Mouse (Mus musculus): ENCODE measurements around the gene Oxsr1. TPM values are rescaled to one million over a fixed set of nuclear protein-coding genes. Genes with fewer than 3 reads are reported as not detected.
A peak's percentile ranks its signal among the peaks of the same experiment; 100 is the strongest.

Oxsr1 gene
- polyA plus RNA-seq, 1 experiment: 13.5 TPM

- TF ChIP-seq MYOG (IDR thresholded peaks at IDR 0.05; ENCODE audit: control insufficient read depth in 1 of 3, insufficient read depth in 1 of 3, insufficient read length in 2 of 3, low read depth in 2 of 3) (no peak), POLR2AphosphoS2 (IDR thresholded peaks at IDR 0.05; ENCODE audit: insufficient read length, low read depth) (peak; percentile 73), POLR2A (IDR thresholded peaks at IDR 0.05; ENCODE audit: insufficient read length, low read depth) (peak; percentile 68)
- H3ac ChIP-seq (ENCODE audit: control insufficient read depth, insufficient read length): peak within 1 kb of the TSS; percentile 52
- peaks cover 7% of the 10 kb centered on the region for H3K79me2 ChIP-seq (ENCODE audit: control insufficient read depth, insufficient read depth)
- peak within 1 kb of the TSS; percentile 39 for H3K4me3 ChIP-seq
- no peaks in the 10 kb centered on the region for H3K27me3 ChIP-seq (ENCODE audit: control insufficient read depth, insufficient read depth, insufficient read length)
- H3K36me3 ChIP-seq (ENCODE audit: control insufficient read depth, insufficient read depth): peaks cover 4% of the 10 kb centered on the region
- H3K4me2 ChIP-seq (ENCODE audit: low read depth): peak within 1 kb of the TSS; percentile 83
These were observed 17.5 kb upstream of the Oxsr1 start, which contains the start of gene Acaa1a for GRCm38 (mm10) chr9:119339558-119340211. TSS of gene Acaa1a (plus strand) at chr9:119339676.

DNA sequence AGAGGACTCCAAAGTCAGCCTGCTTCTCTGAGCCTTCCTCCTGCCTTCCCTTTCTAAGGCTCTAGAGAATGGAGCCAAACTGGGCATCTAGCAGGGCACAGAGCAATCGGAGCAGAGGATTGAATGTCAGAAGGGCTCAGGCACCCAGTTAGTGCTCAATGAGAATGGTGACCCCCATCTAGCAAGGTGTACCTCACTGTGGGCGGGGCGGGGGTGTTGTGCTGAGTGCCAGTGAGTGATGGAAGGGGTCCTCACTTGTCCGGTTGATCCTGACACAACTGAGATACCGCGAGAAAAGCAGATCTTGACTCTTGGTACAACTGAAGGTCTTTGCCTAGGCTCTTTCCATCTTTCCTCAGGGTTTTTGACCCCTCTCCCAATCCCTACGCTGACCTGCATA, 16.9 kb upstream of the Oxsr1 start:
- Histone ChIP-seq H3K27me3 (ENCODE audit: control insufficient read depth, insufficient read depth, insufficient read length) (no peaks in the 10 kb centered on the region), H3ac (ENCODE audit: control insufficient read depth, insufficient read length) (peak overlapping the region; percentile 52), H3K36me3 (ENCODE audit: control insufficient read depth, insufficient read depth) (peaks cover 4% of the 10 kb centered on the region), H3K79me2 (ENCODE audit: control insufficient read depth, insufficient read depth) (peaks cover 7% of the 10 kb centered on the region), H3K4me3 (peak overlapping the region; percentile 39), H3K4me2 (ENCODE audit: low read depth) (peak overlapping the region; percentile 83)
- TF ChIP-seq POLR2A (IDR thresholded peaks at IDR 0.05; ENCODE audit: insufficient read length, low read depth) (no peak), TCF12 (IDR thresholded peaks at IDR 0.05; ENCODE audit: insufficient read depth, poor library complexity, severe bottlenecking) (no peak), REST (IDR thresholded peaks at IDR 0.05; ENCODE audit: insufficient read depth, insufficient read length) (no peak), CEBPB (IDR thresholded peaks at IDR 0.05; ENCODE audit: insufficient read depth, poor library complexity, severe bottlenecking) (no peak), E2F4 (IDR thresholded peaks at IDR 0.05; ENCODE audit: insufficient read depth) (no peak), MYOG (IDR thresholded peaks at IDR 0.05; ENCODE audit: control insufficient read depth in 1 of 3, insufficient read depth in 1 of 3, insufficient read length in 2 of 3, low read depth in 2 of 3) (no peak), SRF (IDR thresholded peaks at IDR 0.05; ENCODE audit: control insufficient read depth, insufficient read length, low read depth) (no peak), MYOD1 (IDR thresholded peaks at IDR 0.05; ENCODE audit: control insufficient read depth in 1 of 3, insufficient read length in 2 of 3, low read depth in 2 of 3) (no peak), POLR2AphosphoS2 (IDR thresholded peaks at IDR 0.05; ENCODE audit: insufficient read length, low read depth) (no peak), MAX (IDR thresholded peaks at IDR 0.05; ENCODE audit: low read depth) (no peak), TCF3 (IDR thresholded peaks at IDR 0.05; ENCODE audit: insufficient read length, low read depth) (no peak), USF1 (IDR thresholded peaks at IDR 0.05; ENCODE audit: low read depth) (no peak)

- TF ChIP-seq E2F4 (IDR thresholded peaks at IDR 0.05; ENCODE audit: insufficient read depth): no peak
- no peak for TF ChIP-seq SRF (IDR thresholded peaks at IDR 0.05; ENCODE audit: control insufficient read depth, insufficient read length, low read depth)
- no peak for TF ChIP-seq CEBPB (IDR thresholded peaks at IDR 0.05; ENCODE audit: insufficient read depth, poor library complexity, severe bottlenecking)
- TF ChIP-seq USF1 (IDR thresholded peaks at IDR 0.05; ENCODE audit: low read depth): no peak
- TF ChIP-seq REST (IDR thresholded peaks at IDR 0.05; ENCODE audit: insufficient read depth, insufficient read length): no peak
- TF ChIP-seq POLR2AphosphoS2 (IDR thresholded peaks at IDR 0.05; ENCODE audit: insufficient read length, low read depth): no peak
- TF ChIP-seq MAX (IDR thresholded peaks at IDR 0.05; ENCODE audit: low read depth): no peak
- no peak overlapping the region for H3ac ChIP-seq (ENCODE audit: control insufficient read depth, insufficient read length)
These were observed 16.1 kb upstream of the Oxsr1 start for GRCm38 (mm10) chr9:119338350-119338749.

GRCm38 (mm10) chr9:119337842-119338241, 15.6 kb upstream of the Oxsr1 start:
- no peak overlapping the region for H3ac ChIP-seq (ENCODE audit: control insufficient read depth, insufficient read length)
- no peak for TF ChIP-seq E2F4 (IDR thresholded peaks at IDR 0.05; ENCODE audit: insufficient read depth)
- TF ChIP-seq MAX (IDR thresholded peaks at IDR 0.05; ENCODE audit: low read depth): no peak
- TF ChIP-seq POLR2AphosphoS2 (IDR thresholded peaks at IDR 0.05; ENCODE audit: insufficient read length, low read depth): no peak
- TF ChIP-seq POLR2A (IDR thresholded peaks at IDR 0.05; ENCODE audit: insufficient read length, low read depth): no peak
- TF ChIP-seq REST (IDR thresholded peaks at IDR 0.05; ENCODE audit: insufficient read depth, insufficient read length): no peak
- no peak for TF ChIP-seq SRF (IDR thresholded peaks at IDR 0.05; ENCODE audit: control insufficient read depth, insufficient read length, low read depth)
- no peak for TF ChIP-seq CEBPB (IDR thresholded peaks at IDR 0.05; ENCODE audit: insufficient read depth, poor library complexity, severe bottlenecking)
- TF ChIP-seq MYOG (IDR thresholded peaks at IDR 0.05; ENCODE audit: control insufficient read depth in 1 of 3, insufficient read depth in 1 of 3, insufficient read length in 2 of 3, low read depth in 2 of 3): no peak
- no peak for TF ChIP-seq USF1 (IDR thresholded peaks at IDR 0.05; ENCODE audit: low read depth)
- TF ChIP-seq MYOD1 (IDR thresholded peaks at IDR 0.05; ENCODE audit: control insufficient read depth in 1 of 3, insufficient read length in 2 of 3, low read depth in 2 of 3): no peak
- TF ChIP-seq TCF3 (IDR thresholded peaks at IDR 0.05; ENCODE audit: insufficient read length, low read depth): no peak
- TF ChIP-seq TCF12 (IDR thresholded peaks at IDR 0.05; ENCODE audit: insufficient read depth, poor library complexity, severe bottlenecking): no peak
- H3K4me2 ChIP-seq (ENCODE audit: low read depth): no peak overlapping the region
- peaks cover 7% of the 10 kb centered on the region for H3K79me2 ChIP-seq (ENCODE audit: control insufficient read depth, insufficient read depth)
- H3K27me3 ChIP-seq (ENCODE audit: control insufficient read depth, insufficient read depth, insufficient read length): no peaks in the 10 kb centered on the region
- peaks cover 2% of the 10 kb centered on the region for H3K36me3 ChIP-seq (ENCODE audit: control insufficient read depth, insufficient read depth)
- H3K4me3 ChIP-seq: no peak overlapping the region

More at GRCm38 (mm10) chr9:119338350-119338749, 16.1 kb upstream of the Oxsr1 start:
- Histone ChIP-seq H3K79me2 (ENCODE audit: control insufficient read depth, insufficient read depth) (peaks cover 7% of the 10 kb centered on the region), H3K36me3 (ENCODE audit: control insufficient read depth, insufficient read depth) (peaks cover 4% of the 10 kb centered on the region), H3K4me3 (no peak overlapping the region), H3K4me2 (ENCODE audit: low read depth) (no peak overlapping the region), H3K27me3 (ENCODE audit: control insufficient read depth, insufficient read depth, insufficient read length) (no peaks in the 10 kb centered on the region)

DNA sequence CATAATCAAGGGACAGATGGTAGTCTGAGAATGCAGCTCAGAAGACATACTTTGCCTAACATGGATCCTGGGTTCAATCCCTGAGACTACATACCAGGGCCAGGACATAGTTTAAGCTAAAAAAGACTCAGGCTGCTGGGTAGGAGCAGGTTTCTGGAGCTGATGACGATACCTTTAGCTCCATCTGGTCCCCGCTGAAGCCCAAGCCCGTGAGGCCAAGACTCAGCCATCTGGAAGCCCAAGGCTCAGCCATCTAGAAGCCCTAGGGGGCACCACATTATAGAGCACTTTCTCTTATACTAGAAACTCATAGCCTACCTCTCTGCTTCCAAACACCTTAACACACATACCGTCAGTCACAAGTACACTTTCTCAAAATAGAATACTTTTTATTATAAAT, 13.3 kb upstream of the Oxsr1 start:
- H3K36me3 ChIP-seq (ENCODE audit: control insufficient read depth, insufficient read depth): no peaks in the 10 kb centered on the region
- TF ChIP-seq MYOG (IDR thresholded peaks at IDR 0.05; ENCODE audit: control insufficient read depth in 1 of 3, insufficient read depth in 1 of 3, insufficient read length in 2 of 3, low read depth in 2 of 3): no peak
- no peak for TF ChIP-seq TCF12 (IDR thresholded peaks at IDR 0.05; ENCODE audit: insufficient read depth, poor library complexity, severe bottlenecking)
- no peak for TF ChIP-seq MAX (IDR thresholded peaks at IDR 0.05; ENCODE audit: low read depth)
- no peak overlapping the region for H3K4me3 ChIP-seq
- no peak overlapping the region for H3K4me2 ChIP-seq (ENCODE audit: low read depth)
- no peak overlapping the region for H3ac ChIP-seq (ENCODE audit: control insufficient read depth, insufficient read length)
- H3K27me3 ChIP-seq (ENCODE audit: control insufficient read depth, insufficient read depth, insufficient read length): no peaks in the 10 kb centered on the region
- H3K79me2 ChIP-seq (ENCODE audit: control insufficient read depth, insufficient read depth): peaks cover 7% of the 10 kb centered on the region

Measured in myocyte (in vitro differentiated cells).